Mouse (Mus musculus) limb, embryonic 11.5 days (tissue): ENCODE data around the gene Jup. TPM values are rescaled to one million over a fixed set of nuclear protein-coding genes. Genes with fewer than 3 reads are reported as not detected.

Experiments used
- ATAC-seq: fragments of 200-750 bp; cut with Nextera tagmentation; 2 replicates; pipeline ENCODE4 v1.8.0; 2017; ENCODE audit warnings: low read depth; ENCODE audit not compliant: insufficient number of reproducible peaks, low FRiP score, low TSS enrichment
- DNase-seq: peaks from one replicate; pipeline ENCODE4 v3.0.0-alpha.2; 2015; ENCODE audit warnings: low spot score
- H3K27ac ChIP-seq: fragments of 300-500 bp; sonication (generic); replicated peaks from 2 replicates; pipeline ENCODE4 v1.5.1; 2014; ENCODE audit warnings: low read depth, mild to moderate bottlenecking, low read length
- H3K27me3 ChIP-seq: fragments of 300-500 bp; sonication (generic); 2 replicates; pipeline ENCODE4 v1.6.1; 2014; ENCODE audit warnings: mild to moderate bottlenecking, low read length, mixed read lengths; ENCODE audit not compliant: control insufficient read depth, insufficient read depth
- H3K36me3 ChIP-seq: fragments of 300-500 bp; sonication (generic); 2 replicates; pipeline ENCODE4 v1.6.1; 2014; ENCODE audit warnings: mild to moderate bottlenecking, low read length, moderate library complexity, mixed read lengths; ENCODE audit not compliant: control insufficient read depth, insufficient read depth
- H3K4me1 ChIP-seq: fragments of 300-500 bp; sonication (generic); 2 replicates; pipeline ENCODE4 v1.6.1; 2014; ENCODE audit warnings: low read length, mixed read lengths; ENCODE audit not compliant: control insufficient read depth, insufficient read depth
- H3K4me2 ChIP-seq: fragments of 300-500 bp; sonication (generic); 2 replicates; pipeline ENCODE4 v1.6.1; 2014; ENCODE audit warnings: low read depth, mild to moderate bottlenecking, moderate library complexity; ENCODE audit not compliant: severe bottlenecking
- H3K4me3 ChIP-seq: fragments of 300-500 bp; sonication (generic); 2 replicates; pipeline ENCODE4 v1.5.1; 2014; ENCODE audit warnings: low read depth, low read length
- H3K9ac ChIP-seq: fragments of 300-500 bp; sonication (generic); 2 replicates; pipeline ENCODE4 v1.6.1; 2014; ENCODE audit warnings: mild to moderate bottlenecking, low read length
- H3K9me3 ChIP-seq: fragments of 300-500 bp; sonication (generic); 2 replicates; pipeline ENCODE4 v1.6.1; 2016; ENCODE audit warnings: low read length; ENCODE audit not compliant: control insufficient read depth
- WGBS: fragments of 180-500 bp; shearing (Covaris S2); extraction: QIAGEN DNeasy Blood & Tissue Kit; methylation state at CpG from one replicate; pipeline ENCODE4 v1.1.7; 2014; 5-methylcytosine and 5-hydroxymethylcytosine counted together
- polyA plus RNA-seq: library from polyadenylated mRNA; unstranded; fragments of >200 nt; fragmentation: Nextera tagmentation; extraction: Ambion mirVana; gene quantifications from 2 replicates; pipeline ENCODE4 v1.2.1, GENCODE M21; 2014

The Jup gene
- polyA plus RNA-seq, 1 experiment from 2014 or later = 29.8 TPM

GRCm38 (mm10) chr11:100403445-100404134, 6.0 kb upstream of the Jup start:
- ATAC-seq (no peak), DNase-seq (no peak)
- no peak overlapping the region for H3K9ac ChIP-seq
- no peaks in the 10 kb centered on the region for H3K4me1 ChIP-seq
- H3K4me3 ChIP-seq = no peak overlapping the region
- H3K9me3 ChIP-seq = no peaks in the 10 kb centered on the region
- 64% methylated on average over 10 of the region's 10 CpGs for WGBS
- no peaks in the 10 kb centered on the region for H3K27me3 ChIP-seq
- peaks cover under 1% of the 10 kb centered on the region; the same call in 1 of the 2 replicates for H3K36me3 ChIP-seq
- H3K4me2 ChIP-seq = no peak overlapping the region
- no peak overlapping the region for H3K27ac ChIP-seq

- no peaks in the 10 kb centered on the region for H3K36me3 ChIP-seq
- 60% methylated on average over 2 of the region's 2 CpGs for WGBS
- no peak for DNase-seq
- H3K4me3 ChIP-seq = no peak overlapping the region
- H3K27me3 ChIP-seq = no peaks in the 10 kb centered on the region
- H3K9ac ChIP-seq = no peak overlapping the region
- H3K4me1 ChIP-seq = no peaks in the 10 kb centered on the region
- no peak overlapping the region for H3K4me2 ChIP-seq
- ATAC-seq = no peak
- no peak overlapping the region for H3K27ac ChIP-seq
- H3K9me3 ChIP-seq = no peaks in the 10 kb centered on the region
Observed at GRCm38 (mm10) chr11:100402682-100403081, 5.1 kb upstream of the Jup start.

GRCm38 (mm10) chr11:100402240-100402639, 4.7 kb upstream of the Jup start:
- DNase-seq (no peak), ATAC-seq (no peak)
- Histone ChIP-seq H3K9ac (no peak overlapping the region), H3K27me3 (no peaks in the 10 kb centered on the region), H3K27ac (no peak overlapping the region), H3K9me3 (no peaks in the 10 kb centered on the region), H3K4me1 (no peaks in the 10 kb centered on the region), H3K4me2 (no peak overlapping the region), H3K36me3 (no peaks in the 10 kb centered on the region), H3K4me3 (no peak overlapping the region)
- 24% methylated on average over 6 of the region's 6 CpGs for WGBS

GRCm38 (mm10) chr11:100400842-100401241, 3.3 kb upstream of the Jup start:
- Histone ChIP-seq H3K4me1 (no peaks in the 10 kb centered on the region), H3K9me3 (no peaks in the 10 kb centered on the region), H3K4me2 (no peak overlapping the region), H3K36me3 (no peaks in the 10 kb centered on the region), H3K4me3 (no peak overlapping the region), H3K9ac (no peak overlapping the region), H3K27ac (no peak overlapping the region), H3K27me3 (no peaks in the 10 kb centered on the region)
- 60% methylated on average over 6 of the region's 6 CpGs for WGBS
- DNase-seq (no peak), ATAC-seq (no peak)

DNA sequence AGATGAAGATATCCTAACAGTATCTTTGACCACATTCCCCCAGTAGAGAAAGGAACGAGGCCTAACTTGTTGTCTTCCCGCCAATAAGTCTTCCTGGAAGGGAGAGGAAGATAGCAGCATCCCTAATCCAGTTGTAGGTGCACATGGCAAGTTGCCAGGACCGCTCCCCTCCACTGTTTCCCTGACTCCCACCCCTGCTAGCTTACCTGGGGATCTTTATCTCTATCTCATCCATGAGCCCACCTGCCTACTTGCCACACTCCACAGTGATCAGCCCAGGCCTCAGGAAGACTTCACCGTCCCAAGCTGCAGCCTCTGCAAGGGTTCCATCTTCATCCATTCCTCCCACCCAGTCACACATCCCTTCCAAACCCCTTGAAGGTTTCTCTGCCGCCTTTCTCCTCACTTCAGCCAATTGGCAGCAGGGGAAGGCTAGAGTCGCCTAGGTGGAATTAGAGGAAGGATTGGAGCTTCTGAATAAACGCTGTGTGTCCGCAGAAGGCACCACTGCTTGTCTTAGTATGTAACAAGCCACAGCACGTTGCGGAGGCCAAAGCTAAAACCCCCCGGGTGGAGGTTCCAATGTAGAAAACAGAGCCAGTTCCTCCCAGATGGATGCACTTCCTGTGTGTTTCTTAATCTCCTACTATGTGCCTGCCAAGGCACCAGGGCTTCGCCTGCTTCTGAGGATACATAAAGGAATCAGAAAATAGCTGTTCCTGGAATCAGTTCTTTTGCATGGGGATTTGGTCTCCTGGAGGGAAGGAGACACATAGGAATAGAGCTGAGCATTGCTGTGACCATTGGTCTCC, 2.4 kb upstream of the Jup start:
- Histone ChIP-seq H3K4me2 (no peak overlapping the region), H3K9me3 (no peaks in the 10 kb centered on the region), H3K9ac (no peak overlapping the region), H3K27me3 (no peaks in the 10 kb centered on the region), H3K4me1 (peaks cover 5% of the 10 kb centered on the region; the same call in 1 of the 2 replicates), H3K27ac (no peak overlapping the region), H3K4me3 (no peak overlapping the region), H3K36me3 (no peaks in the 10 kb centered on the region)
- DNase-seq (no peak), ATAC-seq (no peak)
- WGBS = 75% methylated on average over 12 of the region's 12 CpGs

- H3K9me3 ChIP-seq = no peaks in the 10 kb centered on the region
- H3K4me2 ChIP-seq = no peak overlapping the region
- no peaks in the 10 kb centered on the region for H3K27me3 ChIP-seq
- H3K4me3 ChIP-seq = no peak overlapping the region
- ATAC-seq = no peak
- DNase-seq = no peak
- 81% methylated on average over 9 of the region's 9 CpGs for WGBS
- H3K4me1 ChIP-seq = peaks cover 5% of the 10 kb centered on the region; the same call in 1 of the 2 replicates
- H3K9ac ChIP-seq = no peak overlapping the region
- no peak overlapping the region for H3K27ac ChIP-seq
- H3K36me3 ChIP-seq = no peaks in the 10 kb centered on the region
Observed at GRCm38 (mm10) chr11:100399320-100399719, 1.8 kb upstream of the Jup start.

DNA sequence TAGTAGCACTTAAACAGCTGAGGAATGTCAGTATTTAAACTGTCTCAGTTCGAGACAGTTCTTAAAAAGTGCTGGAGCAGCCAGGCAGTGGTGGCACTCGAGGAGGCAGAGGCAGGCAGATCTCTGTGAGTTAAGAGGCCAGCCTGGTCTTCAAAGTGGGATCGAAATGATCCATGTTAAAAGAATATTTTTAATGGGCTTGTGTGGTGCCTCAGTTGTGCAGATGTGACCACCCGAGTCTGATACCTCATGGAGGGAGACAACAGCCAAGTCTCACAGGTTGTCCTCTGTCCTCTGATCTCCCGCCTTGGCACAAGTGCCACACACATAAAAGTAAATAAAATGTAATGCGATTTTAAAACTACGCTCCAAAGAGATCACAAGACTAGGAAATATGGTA, 954 bp upstream of the Jup start:
- ATAC-seq (no peak), DNase-seq (no peak)
- WGBS = 92% methylated on average over 7 of the region's 7 CpGs
- Histone ChIP-seq H3K36me3 (no peaks in the 10 kb centered on the region), H3K4me2 (no peak overlapping the region), H3K27ac (no peak overlapping the region), H3K27me3 (no peaks in the 10 kb centered on the region), H3K9me3 (no peaks in the 10 kb centered on the region), H3K9ac (no peak overlapping the region), H3K4me1 (peaks cover 5% of the 10 kb centered on the region; the same call in 1 of the 2 replicates), H3K4me3 (no peak overlapping the region)

DNA sequence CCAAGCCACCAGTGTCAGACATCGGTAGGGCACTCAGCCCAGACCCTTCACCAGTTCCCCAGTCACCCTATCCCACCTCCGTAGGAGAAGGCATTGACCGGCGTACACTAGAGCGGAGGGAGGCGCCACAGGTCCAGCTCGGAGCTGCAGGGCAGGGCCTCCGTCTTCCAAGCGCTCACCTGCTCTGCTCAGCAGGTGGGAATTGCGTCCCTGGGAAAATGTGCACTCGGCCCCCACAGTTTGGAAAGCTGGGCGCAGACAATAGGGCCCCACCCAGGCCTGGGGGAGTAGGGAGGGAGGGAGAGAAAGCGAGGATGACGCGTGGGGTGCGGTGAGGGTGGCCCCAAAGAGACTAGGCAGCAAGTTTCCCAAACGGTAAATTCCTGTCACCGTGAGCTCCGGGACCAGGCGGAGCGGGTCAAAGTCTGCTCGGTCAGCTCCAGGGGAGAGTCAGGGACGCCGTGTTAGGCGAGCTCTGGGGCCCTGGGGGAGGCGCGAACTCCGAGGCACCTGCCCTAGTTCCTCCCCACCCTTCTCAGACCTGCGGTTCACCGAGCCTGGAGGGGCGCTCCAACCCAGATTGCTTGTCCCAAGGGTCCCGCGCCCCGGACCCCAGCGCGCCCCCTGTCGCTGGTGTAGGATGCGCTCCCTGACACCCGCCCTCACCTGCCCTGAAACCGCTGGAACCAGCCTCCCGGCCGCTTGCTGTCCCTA, 520 bp downstream of the Jup start:
- WGBS = 4% methylated on average over 42 of the region's 42 CpGs
- peak; percentile 50; the same call in 1 of the 2 replicates for ATAC-seq

More for the DNA sequence above, 520 bp downstream of the Jup start:
- H3K27ac ChIP-seq = no peak overlapping the region
- peak; percentile 47 for DNase-seq
- H3K4me3 ChIP-seq = peak overlapping the region; percentile 48
- H3K4me2 ChIP-seq = peak overlapping the region; percentile 64
- no peaks in the 10 kb centered on the region for H3K27me3 ChIP-seq
- H3K9ac ChIP-seq = peak overlapping the region; percentile 64
- H3K4me1 ChIP-seq = peaks cover 5% of the 10 kb centered on the region; the same call in 1 of the 2 replicates
- H3K36me3 ChIP-seq = no peaks in the 10 kb centered on the region
- no peaks in the 10 kb centered on the region for H3K9me3 ChIP-seq
